Mouse (Mus musculus): Measurements from ENCODE around the gene Mrpl12.

Mrpl12 gene

GRCm38 (mm10) chr11:120483448-120483934 lies 922 bp upstream of the Mrpl12 start:
- no peak for DNase-seq

GRCm38 (mm10) chr11:120485251-120485650 lies 838 bp downstream of the Mrpl12 start:
- DNase-seq, result peak; percentile 73 to 80

- no peak for DNase-seq
These were observed 4.1 kb downstream of the Mrpl12 start for GRCm38 (mm10) chr11:120488516-120488915.

DNA sequence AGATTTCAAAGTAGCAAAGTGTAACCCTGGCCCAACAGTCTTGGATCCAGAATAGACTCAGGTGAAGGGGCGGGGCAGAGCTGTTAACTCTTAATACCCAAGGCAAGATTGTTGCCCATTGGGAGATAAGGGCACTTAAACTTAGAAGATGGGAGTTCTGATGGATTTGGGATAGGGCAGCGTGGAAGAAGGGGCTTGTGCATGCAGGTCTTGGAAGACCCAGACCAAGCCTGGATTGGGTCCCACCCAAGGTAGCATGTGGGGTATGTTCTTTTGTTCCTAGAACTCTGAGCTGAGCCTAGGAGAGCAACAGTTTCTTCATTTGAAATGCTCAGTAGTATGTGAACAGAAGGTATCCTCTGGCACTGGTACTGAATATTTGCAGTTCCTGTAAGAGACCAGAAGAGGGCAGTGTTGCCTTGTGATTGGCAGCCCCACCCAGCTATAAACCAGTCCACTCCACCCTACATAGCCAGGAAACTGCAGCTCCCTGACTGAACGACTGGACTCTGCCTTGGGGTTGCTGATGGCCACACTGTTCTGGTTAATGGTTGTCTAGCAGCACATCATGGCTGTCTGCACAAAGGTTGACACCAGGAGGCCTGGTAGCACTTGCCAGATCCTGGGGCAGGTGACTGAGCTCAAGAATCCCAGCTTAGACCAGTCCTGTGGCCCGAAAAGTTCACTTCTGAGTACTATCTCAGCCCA lies 4.8 kb downstream of the Mrpl12 start:
- DNase-seq, result peak; percentile 84 to 93

DNA sequence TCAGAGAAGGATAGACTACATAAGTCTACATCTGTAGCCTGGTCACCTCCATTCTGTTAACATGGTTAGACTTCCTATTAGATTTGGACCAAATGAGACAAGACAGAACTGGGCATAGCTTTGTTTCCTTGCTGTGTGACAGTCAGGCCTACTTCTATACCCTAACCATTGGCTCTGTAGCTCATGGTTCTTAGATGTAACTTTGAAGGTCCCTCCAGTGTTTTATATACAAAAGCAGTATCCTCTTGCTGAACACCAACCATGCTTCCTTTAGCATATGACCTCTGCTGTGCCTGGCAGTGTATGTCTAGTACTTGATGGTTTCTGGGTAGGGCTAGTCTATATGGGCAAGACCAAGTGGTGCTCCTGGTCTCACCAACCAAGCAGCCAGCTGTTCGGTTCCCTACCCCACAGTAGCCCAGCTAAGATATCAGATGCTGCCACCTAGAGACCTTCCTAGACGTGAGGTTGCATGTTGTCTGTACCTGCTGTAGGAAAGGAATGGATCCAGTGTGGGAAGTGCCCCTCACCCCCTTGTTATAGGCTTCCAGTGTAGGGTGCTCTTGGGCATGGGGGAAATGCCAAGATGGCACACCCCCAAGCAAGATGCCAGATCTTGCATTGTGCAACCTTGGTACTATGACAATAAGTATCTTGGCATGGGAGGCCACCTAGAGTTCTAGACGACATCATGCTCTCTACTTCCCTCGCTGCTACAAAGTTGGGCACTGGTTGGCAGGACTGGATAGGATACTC lies 6.1 kb downstream of the Mrpl12 start:
- no peak for DNase-seq

DNA sequence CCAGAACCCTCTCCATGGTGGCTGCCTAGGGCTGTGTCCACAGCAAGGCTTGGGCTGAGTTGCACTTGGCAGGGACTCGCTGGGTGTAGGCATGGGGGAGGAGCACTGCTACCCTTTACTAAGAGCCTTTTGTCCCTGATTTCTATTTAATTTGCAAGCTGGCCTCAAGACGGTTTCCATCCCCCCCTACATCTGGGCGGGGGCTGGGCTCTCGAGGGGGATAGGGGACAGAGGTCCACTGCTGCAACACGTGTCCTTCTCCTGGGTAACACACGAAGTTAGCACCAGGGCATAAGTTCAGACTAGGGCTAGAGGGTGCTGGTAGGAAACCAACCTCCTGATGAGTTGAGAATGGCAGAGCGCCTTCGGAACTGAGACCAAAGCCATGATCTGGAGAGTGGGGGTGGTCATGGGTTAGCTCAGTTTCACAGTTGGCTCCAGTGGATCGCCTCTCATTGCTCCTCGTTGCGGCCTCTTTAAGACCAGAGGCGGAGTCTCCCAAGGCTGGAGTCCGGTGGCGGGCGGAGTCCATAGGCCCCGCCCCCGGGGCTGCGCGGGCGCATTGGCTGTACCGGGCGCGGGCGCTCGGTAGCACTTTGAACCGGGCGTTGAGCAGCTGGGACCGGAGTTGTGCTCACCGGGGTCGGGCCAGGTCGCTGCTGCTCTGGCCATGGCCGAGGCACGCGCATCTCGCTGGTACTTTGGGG lies 7.1 kb downstream of the Mrpl12 start, which contains the start of gene Slc25a10:
Slc25a10 (plus strand) TSS at position 524 of the 707 bp plus-strand sequence.
- peak; percentile 94 to 97 for DNase-seq

DNA sequence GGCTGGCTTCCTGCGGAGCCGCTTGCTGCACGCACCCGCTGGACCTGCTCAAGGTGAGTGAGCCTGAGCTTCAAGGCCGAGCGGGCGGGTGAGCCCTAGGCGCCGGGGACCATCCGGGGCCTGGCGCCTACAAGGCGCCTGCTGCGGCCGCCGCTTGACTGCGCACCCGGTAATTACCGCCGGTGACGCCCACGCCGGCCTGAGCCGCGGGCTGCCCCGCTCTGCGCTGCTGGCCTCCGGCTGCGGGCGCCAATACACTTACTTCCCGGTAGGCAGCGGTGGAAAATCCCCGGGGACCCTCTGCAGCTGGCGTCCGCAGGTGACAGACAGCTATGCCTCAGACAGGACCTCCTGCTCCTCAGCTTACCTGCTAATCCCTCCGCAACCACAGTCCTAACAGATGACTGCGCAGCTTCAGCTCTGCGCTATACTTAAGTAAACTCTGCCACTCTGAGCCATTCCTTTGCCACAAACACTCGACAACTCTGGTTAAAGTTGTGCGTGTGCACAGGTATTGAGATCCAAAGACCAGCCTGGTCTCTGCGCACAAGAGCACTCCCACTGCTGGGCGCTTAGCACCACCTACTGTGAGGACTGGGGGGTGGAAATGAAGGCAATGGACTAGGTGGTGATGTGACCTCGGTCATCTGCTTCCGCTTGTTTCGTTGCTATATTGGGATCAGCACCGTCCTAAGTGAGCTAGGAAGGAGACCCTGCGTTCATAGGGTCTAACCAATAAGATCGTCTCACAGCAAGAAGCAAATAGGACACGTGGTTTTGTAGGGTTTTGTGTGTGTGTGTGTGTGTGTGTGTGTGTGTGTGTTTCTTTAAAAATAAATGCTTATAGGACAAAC lies 7.8 kb downstream of the Mrpl12 start:
- DNase-seq, result peak; percentile 73 to 74

GRCm38 (mm10) chr11:120492878-120493203 lies 8.4 kb downstream of the Mrpl12 start:
- no peak for DNase-seq

DNA sequence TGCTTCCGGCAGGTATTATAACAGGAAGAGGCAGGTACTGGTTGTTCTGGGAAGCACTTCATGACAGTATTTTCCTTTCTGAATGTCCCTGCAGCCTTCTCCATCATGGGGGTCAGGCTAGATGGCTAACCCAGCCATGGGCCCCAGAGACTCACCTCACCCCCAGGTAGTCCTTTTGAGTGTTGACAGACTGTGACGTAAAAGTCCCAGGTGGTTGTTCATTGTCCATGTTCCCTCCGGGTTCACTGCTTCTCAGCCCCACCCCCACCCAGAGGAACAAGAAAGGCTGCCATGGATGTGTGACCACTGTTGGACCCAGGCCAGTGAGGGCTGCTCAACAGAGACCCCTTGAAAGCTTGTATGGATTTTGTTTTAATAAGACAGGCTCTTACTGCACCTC lies 8.9 kb downstream of the Mrpl12 start:
- DNase-seq, result peak; percentile 65 to 67

- DNase-seq, result no peak
These were observed 9.5 kb downstream of the Mrpl12 start for GRCm38 (mm10) chr11:120493911-120494310.

- peak in 1 of 2 experiments; percentile 60 for DNase-seq
These were observed 13.0 kb downstream of the Mrpl12 start for GRCm38 (mm10) chr11:120497436-120497835.

DNA sequence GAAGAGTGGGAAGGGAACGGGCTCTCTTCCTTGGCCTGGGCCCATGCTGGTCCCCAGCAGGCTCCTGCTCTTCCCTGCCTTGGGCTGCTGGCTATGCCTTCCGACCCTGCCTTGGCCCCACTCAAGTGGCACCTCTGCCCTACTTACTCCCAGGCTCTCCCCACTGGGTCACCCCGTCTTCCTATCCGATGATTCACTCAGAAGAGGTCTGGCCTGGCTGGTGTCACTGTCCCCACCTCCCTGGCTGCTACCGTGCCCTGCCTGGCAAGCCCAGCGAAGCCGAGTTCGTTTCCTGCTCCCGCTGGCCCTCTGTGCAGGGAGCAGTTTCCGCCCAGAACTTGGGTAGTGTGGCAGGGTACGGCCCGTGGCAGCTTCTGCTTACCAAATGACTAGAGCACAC lies 13.8 kb downstream of the Mrpl12 start:
- no peak for DNase-seq

DNA sequence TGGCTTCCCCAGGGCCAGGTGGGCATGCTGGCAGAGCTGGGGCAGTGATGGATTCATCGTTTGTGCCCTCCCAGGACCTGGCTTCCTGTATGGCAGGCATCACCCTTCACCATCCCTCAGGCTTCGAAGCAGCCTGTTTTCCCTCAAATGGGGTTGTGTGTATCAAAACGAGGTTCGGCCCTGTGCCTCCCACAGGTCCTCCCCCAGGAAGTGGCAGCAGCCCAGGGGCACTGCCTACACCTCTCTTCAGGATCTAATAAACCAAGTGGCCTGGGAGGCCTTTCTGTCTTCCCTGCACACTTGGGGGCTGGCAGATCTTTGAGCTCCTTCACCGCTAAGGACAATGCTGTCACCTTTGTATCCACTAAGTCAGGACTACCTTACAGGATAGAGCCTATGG lies 14.5 kb downstream of the Mrpl12 start:
- DNase-seq, result no peak

- DNase-seq, result peak in 1 of 2 experiments; percentile 51
These were observed 15.5 kb downstream of the Mrpl12 start for GRCm38 (mm10) chr11:120499894-120500293.

DNA sequence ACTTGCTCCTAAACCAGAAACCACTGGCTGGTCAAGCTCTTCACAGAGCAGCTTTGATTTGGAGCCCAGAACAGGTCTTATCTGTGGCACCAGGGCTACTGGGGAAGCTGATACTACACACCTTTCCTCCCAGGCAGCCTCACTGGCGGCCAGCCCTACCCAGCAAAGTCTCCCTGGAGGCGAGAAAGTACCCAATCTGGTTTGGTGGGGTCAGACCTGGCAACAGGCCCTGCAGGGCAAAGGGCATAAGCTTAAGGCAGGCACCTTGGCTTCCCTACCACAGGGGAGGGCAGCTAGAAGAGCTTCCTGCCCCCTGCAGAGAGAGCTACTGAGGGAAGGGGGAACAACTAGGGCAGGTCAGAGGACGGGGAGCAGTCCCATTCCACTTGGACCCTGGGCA lies 15.9 kb downstream of the Mrpl12 start:
- DNase-seq, result peak; percentile 94 to 95

DNA sequence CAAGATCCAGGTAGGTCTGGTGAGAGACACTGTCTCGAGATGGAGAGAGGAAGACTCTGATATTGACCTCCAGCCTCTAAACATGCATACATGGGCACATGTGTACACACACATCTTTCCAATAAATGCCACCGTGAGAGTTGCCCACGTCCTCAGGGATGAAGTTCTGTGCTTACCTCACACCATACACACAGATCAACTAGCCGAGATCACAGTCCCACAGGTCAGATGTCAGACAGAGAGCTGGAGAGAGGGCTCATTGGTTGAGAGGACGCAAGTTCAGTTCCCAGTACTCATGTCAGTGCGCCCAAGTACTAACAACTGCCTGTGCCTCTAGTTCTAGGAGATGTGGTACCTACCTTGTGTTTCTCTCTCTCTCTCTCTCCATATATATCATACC lies 16.6 kb downstream of the Mrpl12 start:
- DNase-seq, result no peak

DNA sequence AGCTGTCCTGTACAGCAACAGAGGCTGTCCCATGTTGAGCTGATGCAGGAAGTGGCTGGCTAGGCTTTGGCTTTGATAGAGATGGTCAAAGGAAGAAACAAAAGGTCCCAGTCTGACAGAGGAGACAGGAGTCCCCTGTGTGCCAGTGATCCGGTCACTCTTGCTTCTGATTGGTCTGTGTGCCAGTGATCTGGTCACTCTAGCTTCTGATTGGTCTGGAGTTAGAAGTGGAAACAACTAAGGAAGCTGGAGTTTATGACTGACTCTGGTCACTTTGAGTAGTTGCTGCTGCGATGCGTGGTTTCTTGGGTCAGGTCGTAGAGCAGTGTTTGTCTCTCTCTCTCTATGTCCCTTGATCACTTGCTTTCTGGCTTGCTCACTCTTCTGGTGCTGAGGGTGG lies 17.3 kb downstream of the Mrpl12 start:
- no peak for DNase-seq

GRCm38 (mm10) chr11:120505661-120506060 lies 21.2 kb downstream of the Mrpl12 start:
- peak in 1 of 2 experiments; percentile 52 for DNase-seq

GRCm38 (mm10) chr11:120506899-120507298 lies 22.5 kb downstream of the Mrpl12 start:
- DNase-seq, result peak; percentile 67 to 78

- DNase-seq, result no peak
These were observed 23.3 kb downstream of the Mrpl12 start for GRCm38 (mm10) chr11:120507611-120508289.

GRCm38 (mm10) chr11:120508290-120508870 lies 24.0 kb downstream of the Mrpl12 start:
- no peak for DNase-seq

Measured in kidney, postnatal 36 days (tissue).